8 mouse cellular contexts compared by ENCODE assay signal in the genomic region with DNA sequence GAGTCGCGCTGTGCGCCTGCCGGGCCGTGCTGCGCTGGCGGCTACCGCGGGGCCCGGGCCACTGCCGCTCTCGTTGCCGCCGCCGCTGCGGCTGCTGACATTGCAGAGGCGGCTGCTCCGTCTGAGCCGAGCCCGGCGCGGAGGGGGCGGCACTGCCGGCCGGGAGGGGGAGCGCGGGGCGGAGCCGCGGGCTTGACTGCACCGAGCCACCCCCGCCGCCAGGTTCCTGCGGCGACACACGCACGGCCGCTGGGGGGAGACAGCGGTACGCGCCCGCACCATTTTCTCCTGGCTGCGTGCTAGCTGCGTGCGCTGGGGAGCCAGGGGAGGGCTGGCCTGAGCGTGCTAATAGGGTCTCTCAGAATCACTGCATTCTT. TPM values are rescaled to one million over a fixed set of nuclear protein-coding genes. Genes with fewer than 3 reads are reported as not detected.
DNase-seq lines count a peak whose midpoint lies in the region; ATAC-seq and TF ChIP-seq lines count a peak whose summit lies in the region.

A gene (minus strand): TSS at position 131 of the 377 bp plus-strand sequence.

- H3K9ac ChIP-seq in forebrain, postnatal 0 days: peak within 1 kb of the TSS; percentile 96
- H3K9ac ChIP-seq in liver, embryonic 13.5 days: peak within 1 kb of the TSS; percentile 23; the same call in 1 of the 2 replicates
- peak within 1 kb of the TSS; percentile 85 for H3K9ac ChIP-seq in neural tube, embryonic 11.5 days (ENCODE audit: low read length)
- H3K9ac ChIP-seq in stomach, embryonic 15.5 days: peak within 1 kb of the TSS; percentile 35; the same call in 1 of the 2 replicates

- H3K27me3 ChIP-seq in E14TG2a.4 (ENCODE audit: insufficient read depth, low read length): peaks cover 73% of the 10 kb centered on the region
- H3K27me3 ChIP-seq in forebrain, postnatal 0 days (ENCODE audit: insufficient read depth, low read length): no peaks in the 10 kb centered on the region
- peaks cover 66% of the 10 kb centered on the region for H3K27me3 ChIP-seq in liver, embryonic 13.5 days
- peaks cover 18% of the 10 kb centered on the region for H3K27me3 ChIP-seq in neural tube, embryonic 11.5 days (ENCODE audit: control insufficient read depth, insufficient read depth, low read length)
- H3K27me3 ChIP-seq in stomach, embryonic 15.5 days (replicated peaks): peaks cover 56% of the 10 kb centered on the region

- H3K4me2 ChIP-seq in forebrain, postnatal 0 days (ENCODE audit: low read depth): peak within 1 kb of the TSS; percentile 90
- peak within 1 kb of the TSS; percentile 69 for H3K4me2 ChIP-seq in liver, embryonic 13.5 days
- H3K4me2 ChIP-seq in neural tube, embryonic 11.5 days (ENCODE audit: low read depth): peak within 1 kb of the TSS; percentile 79
- peak within 1 kb of the TSS; percentile 97 for H3K4me2 ChIP-seq in stomach, embryonic 15.5 days

- under 1% methylated on average over 44 of the region's 46 CpGs for WGBS in forebrain, postnatal 0 days
- whole genome bisulfite sequencing in liver, embryonic 13.5 days (ENCODE audit: insufficient replicate concordance): under 1% methylated on average over 40 of the region's 46 CpGs
- WGBS in neural tube, embryonic 11.5 days: 0% methylated on average over 44 of the region's 46 CpGs
- WGBS in stomach, embryonic 15.5 days: under 1% methylated on average over 36 of the region's 46 CpGs

- intact Hi-C loops in heart, postnatal 25 days (cut with DNase I): loop anchor here (1.0 to 2.0 kb wide), 2 partner anchors 71 to 252 kb away; no protein-coding TSS in a partner anchor

- no peak for TF ChIP-seq CTCF in E14TG2a.4 (conservative IDR thresholded peaks at IDR 0.05; ENCODE audit: low read length)
- peak; percentile 97 for TF ChIP-seq CTCF in forebrain, postnatal 0 days (IDR thresholded peaks at IDR 0.05; ENCODE audit: low read depth)

- H3K27ac ChIP-seq in forebrain, postnatal 0 days (ENCODE audit: low read depth, low read length): peak within 1 kb of the TSS; percentile 94
- no peak within 1 kb of the TSS for H3K27ac ChIP-seq in liver, embryonic 13.5 days
- peak within 1 kb of the TSS; percentile 93 for H3K27ac ChIP-seq in neural tube, embryonic 11.5 days (ENCODE audit: low read depth, low read length)
- no peak within 1 kb of the TSS for H3K27ac ChIP-seq in stomach, embryonic 15.5 days

- peaks cover 20% of the 10 kb centered on the region for H3K4me1 ChIP-seq in E14TG2a.4 (replicated peaks; ENCODE audit: low read depth, low read length)
- H3K4me1 ChIP-seq in forebrain, postnatal 0 days (ENCODE audit: insufficient read depth): peaks cover 15% of the 10 kb centered on the region
- peaks cover 4% of the 10 kb centered on the region for H3K4me1 ChIP-seq in liver, embryonic 13.5 days (replicated peaks)
- peaks cover 7% of the 10 kb centered on the region for H3K4me1 ChIP-seq in neural tube, embryonic 11.5 days (ENCODE audit: control insufficient read depth, insufficient read depth, low read length)
- peaks cover 19% of the 10 kb centered on the region; the same call in 1 of the 2 replicates for H3K4me1 ChIP-seq in stomach, embryonic 15.5 days

- H3K9me3 ChIP-seq in E14TG2a.4 (ENCODE audit: low read length): peaks cover 11% of the 10 kb centered on the region
- H3K9me3 ChIP-seq in forebrain, postnatal 0 days (ENCODE audit: low read length): no peaks in the 10 kb centered on the region
- no peaks in the 10 kb centered on the region for H3K9me3 ChIP-seq in liver, embryonic 13.5 days (replicated peaks)
- H3K9me3 ChIP-seq in neural tube, embryonic 11.5 days (ENCODE audit: control insufficient read depth, low read length): no peaks in the 10 kb centered on the region
- no peaks in the 10 kb centered on the region for H3K9me3 ChIP-seq in stomach, embryonic 15.5 days

- no peaks in the 10 kb centered on the region for H3K36me3 ChIP-seq in E14TG2a.4 (ENCODE audit: insufficient read depth, low read length)
- no peaks in the 10 kb centered on the region for H3K36me3 ChIP-seq in forebrain, postnatal 0 days (ENCODE audit: insufficient read depth)
- no peaks in the 10 kb centered on the region for H3K36me3 ChIP-seq in liver, embryonic 13.5 days
- no peaks in the 10 kb centered on the region for H3K36me3 ChIP-seq in neural tube, embryonic 11.5 days (ENCODE audit: control insufficient read depth, insufficient read depth, low read length)
- H3K36me3 ChIP-seq in stomach, embryonic 15.5 days: no peaks in the 10 kb centered on the region

- peak; percentile 95 for DNase-seq in cerebellum, adult 11-12 months
- DNase-seq in forebrain, postnatal 0 days: peak; percentile 97
- peak; percentile 63 for DNase-seq in heart, postnatal 25 days (ENCODE audit: low spot score)
- peak; percentile 88 to 93 for DNase-seq in kidney, postnatal 4 days
- DNase-seq in liver, embryonic 13.5 days: peak; percentile 20
- peak; percentile 95 for DNase-seq in neural tube, embryonic 11.5 days (ENCODE audit: low spot score)

- peak; percentile 95 for ATAC-seq in forebrain, postnatal 0 days
- ATAC-seq in liver, embryonic 13.5 days (ENCODE audit: low read depth): peak; percentile 79
- peak; percentile 92 for ATAC-seq in neural tube, embryonic 11.5 days (ENCODE audit: insufficient read depth, low FRiP score, low TSS enrichment)
- peak; percentile 88 for ATAC-seq in stomach, embryonic 15.5 days (ENCODE audit: insufficient read depth, low FRiP score, low read depth)

- peak within 1 kb of the TSS; percentile 83 for H3K4me3 ChIP-seq in E14TG2a.4 (replicated peaks; ENCODE audit: low read length)
- H3K4me3 ChIP-seq in forebrain, postnatal 0 days (ENCODE audit: low read depth, low read length): peak within 1 kb of the TSS; percentile 82
- H3K4me3 ChIP-seq in liver, embryonic 13.5 days (replicated peaks): peak within 1 kb of the TSS; percentile 58
- peak within 1 kb of the TSS; percentile 72 for H3K4me3 ChIP-seq in neural tube, embryonic 11.5 days (ENCODE audit: low read depth, low read length)
- peak within 1 kb of the TSS; percentile 60 for H3K4me3 ChIP-seq in stomach, embryonic 15.5 days (replicated peaks)

RNA-seq across cellular contexts. Expression of the gene that starts here (rescaled TPM):
- 120 and 129 TPM in 2 replicates for total RNA-seq in forebrain, postnatal 0 days (2014; rRNA removed)
- polyA plus RNA-seq in forebrain, postnatal 0 days (2015; fragmentation: Nextera tagmentation; extraction: Ambion mirVana): 22.2 and 25.6 TPM in 2 replicates
- total RNA-seq in heart, postnatal 25 days (2021): 1 to 10 TPM; 3.2 to 4.8 TPM
- 0.05 and 0.13 TPM in 2 replicates for polyA plus RNA-seq in liver, embryonic 13.5 days (2015; fragmentation: Nextera tagmentation; extraction: Ambion mirVana)
- polyA plus RNA-seq in neural tube, embryonic 11.5 days (2014; fragmentation: Nextera tagmentation; extraction: Ambion mirVana): 16.8 and 17.2 TPM in 2 replicates
- 0.24 and 0.32 TPM in 2 replicates for polyA plus RNA-seq in stomach, embryonic 15.5 days (2015; fragmentation: Nextera tagmentation; extraction: Ambion mirVana)

Comparison
In these comparisons a context has a peak if more than half of its experiments do, and no peak if none do; other contexts are left out.
1. RNA of the gene that starts here (total RNA-seq): 120 to 129 TPM in forebrain, postnatal 0 days; 3.2 to 4.8 TPM in heart, postnatal 25 days; every median in the first group is over 10 times any median in the second.
2. RNA of the gene that starts here (polyA plus RNA-seq): 22.2 to 25.6 TPM in forebrain, postnatal 0 days and 16.8 to 17.2 TPM in neural tube, embryonic 11.5 days; 0.24 to 0.32 TPM in stomach, embryonic 15.5 days and 0.05 to 0.13 TPM in liver, embryonic 13.5 days; every median in the first group is over 10 times any median in the second.
3. Peak in DNase-seq, ATAC-seq, H3K4me3 ChIP-seq, H3K9ac ChIP-seq and H3K4me2 ChIP-seq in liver, embryonic 13.5 days; RNA of the gene not detected or under 1 TPM.
4. Peak in ATAC-seq, H3K4me3 ChIP-seq, H3K9ac ChIP-seq and H3K4me2 ChIP-seq in stomach, embryonic 15.5 days; RNA of the gene not detected or under 1 TPM.
5. DNase-seq: peak in every context shown above with its lines; median percentile 97 in forebrain, postnatal 0 days; 95 in cerebellum, adult 11-12 months; 95 in neural tube, embryonic 11.5 days; 90 in kidney, postnatal 4 days; 63 in heart, postnatal 25 days; 20 in liver, embryonic 13.5 days.
6. H3K27ac ChIP-seq: peak in forebrain, postnatal 0 days (single experiment) and neural tube, embryonic 11.5 days (single experiment); none in liver, embryonic 13.5 days (single experiment) and stomach, embryonic 15.5 days (single experiment).
7. H3K9ac ChIP-seq: peak in every context shown above with its lines; median percentile 96 in forebrain, postnatal 0 days; 85 in neural tube, embryonic 11.5 days; 35 in stomach, embryonic 15.5 days; 23 in liver, embryonic 13.5 days.
8. Peak in every context shown above with its lines, with median percentiles within 50 percentile points of each other: H3K4me3 ChIP-seq, ATAC-seq and H3K4me2 ChIP-seq.